Mouse (Mus musculus) ES-E14 (cell line): Measurements from ENCODE around the gene Rhbdd3. TPM values are rescaled to one million over a fixed set of nuclear protein-coding genes. Genes with fewer than 3 reads are reported as not detected.

Experiments
- DNase-seq: peaks from one replicate; pipeline ENCODE4 v3.0.0-alpha.2; 2013; ENCODE audit warnings: low read depth, low spot score
- H3K27ac ChIP-seq: 2 replicates; pipeline ENCODE4 v1.5.1; 2012; ENCODE audit warnings: low read depth, mild to moderate bottlenecking, low read length, moderate library complexity, mixed read lengths; ENCODE audit not compliant: poor library complexity, insufficient read depth, severe bottlenecking
- H3K36me3 ChIP-seq: 2 replicates; pipeline ENCODE4 v1.6.1; 2012; ENCODE audit warnings: mild to moderate bottlenecking, low read length, moderate library complexity, mixed read lengths; ENCODE audit not compliant: control insufficient read depth, poor library complexity, insufficient read depth, severe bottlenecking
- H3K4me1 ChIP-seq, 2 experiments: fragments of 150-350 bp in 1 of 2; sonication (generic) in 1 of 2; 2 replicates each; pipeline ENCODE4 v1.6.1; 2012; ENCODE audit warnings: low read length in 2 of 2, mild to moderate bottlenecking in 1 of 2, mixed read lengths in 1 of 2; ENCODE audit not compliant: control insufficient read depth in 2 of 2, insufficient read depth in 2 of 2, poor library complexity in 1 of 2
- H3K4me3 ChIP-seq, 2 experiments: fragments of 150-350 bp in 1 of 2; sonication (generic) in 1 of 2; 2 replicates each; pipeline ENCODE4 v1.5.1; 2012; ENCODE audit warnings: low read length in 2 of 2, low read depth in 1 of 2, mild to moderate bottlenecking in 1 of 2, mixed read lengths in 1 of 2; ENCODE audit not compliant: insufficient read depth in 1 of 2, poor library complexity in 1 of 2, severe bottlenecking in 1 of 2
- H3K9ac ChIP-seq: 2 replicates; pipeline ENCODE4 v1.6.1; 2012; ENCODE audit warnings: low read depth, mild to moderate bottlenecking, low read length, mixed read lengths; ENCODE audit not compliant: poor library complexity, insufficient read depth, severe bottlenecking
- H3K9me3 ChIP-seq: fragments of 150-350 bp; sonication (generic); 2 replicates; pipeline ENCODE4 v1.6.1; 2012; ENCODE audit warnings: low read depth, mild to moderate bottlenecking, low read length; ENCODE audit not compliant: control insufficient read depth, insufficient read depth
- CHD2 ChIP-seq: IDR thresholded peaks from 2 replicates; pipeline ENCODE4 v1.6.1; 2014; ENCODE audit warnings: mild to moderate bottlenecking, low read depth, low read length, inconsistent platforms
- HCFC1 ChIP-seq: IDR thresholded peaks from 2 replicates; pipeline ENCODE4 v1.6.1; 2012; ENCODE audit warnings: low read length, inconsistent platforms, borderline replicate concordance; ENCODE audit not compliant: insufficient read depth
- MAFK ChIP-seq: IDR thresholded peaks from 2 replicates; pipeline ENCODE4 v1.6.1; 2014; ENCODE audit warnings: mild to moderate bottlenecking, low read depth, low read length, inconsistent platforms; ENCODE audit not compliant: insufficient read depth
- ZC3H11A ChIP-seq: IDR thresholded peaks from 2 replicates; pipeline ENCODE4 v1.6.1; 2012; ENCODE audit warnings: low read depth, mild to moderate bottlenecking, inconsistent platforms, low read length, borderline replicate concordance
- ZNF384 ChIP-seq: IDR thresholded peaks from 2 replicates; pipeline ENCODE4 v1.6.1; 2012; ENCODE audit warnings: low read depth, low read length, inconsistent platforms
- in situ Hi-C, 2 experiments: fragments of 600-800 bp; cut with MboI; formaldehyde crosslinking; loops; one replicate each; pipeline ENCODE4 v1.15.1; 2025; ENCODE audit warnings: low sequenced_read_pairs in 2 of 2, inconsistent platforms in 1 of 2; ENCODE audit not compliant: unreplicated experiment in 2 of 2
- total RNA-seq: library from RNA; depleted of rRNA; stranded (reverse); fragments of 300-350 nt; gene quantifications from 2 replicates; pipeline ENCODE4 v1.2.3, GENCODE M21; 2012; rRNA removed

Gene Rhbdd3
- total RNA-seq, 1 experiment, result 33.9 TPM

- Histone ChIP-seq H3K27ac (no peak overlapping the region), H3K9me3 (no peaks in the 10 kb centered on the region), H3K9ac (peak overlapping the region; percentile 74), H3K4me3 (peak overlapping the region; percentile 75 to 80), H3K36me3 (no peaks in the 10 kb centered on the region), H3K4me1 (peaks cover 0 to 2% of the 10 kb centered on the region in 2 experiments; a peak in 1 of 4 replicates)
- in situ Hi-C loops, result no loop called here
- TF ChIP-seq MAFK (no peak), ZNF384 (no peak), HCFC1 (no peak)
- no peak for DNase-seq
Observed at GRCm38 (mm10) chr11:5151247-5151630, 52.5 kb downstream of the Rhbdd3 start.

GRCm38 (mm10) chr11:5151680-5152337 is 53.1 kb downstream of the Rhbdd3 start, which contains the start of gene Emid1:
Gene Emid1, minus strand, starts transcription at chr11:5152257.
- TF ChIP-seq MAFK, result no peak
- TF ChIP-seq HCFC1, result no peak
- no peak for TF ChIP-seq CHD2
- TF ChIP-seq ZC3H11A, result no peak
- no peak for TF ChIP-seq ZNF384
- H3K4me3 ChIP-seq, result peak within 1 kb of the TSS; percentile 75 to 80
- in situ Hi-C loops, result no loop called here
- H3K9me3 ChIP-seq, result no peaks in the 10 kb centered on the region
- peak within 1 kb of the TSS; percentile 74 for H3K9ac ChIP-seq
- H3K36me3 ChIP-seq, result no peaks in the 10 kb centered on the region
- H3K4me1 ChIP-seq, result peaks cover 0 to 2% of the 10 kb centered on the region in 2 experiments; a peak in 1 of 4 replicates
- DNase-seq, result no peak
- H3K27ac ChIP-seq, result no peak within 1 kb of the TSS

- in situ Hi-C loops, result no loop called here
- TF ChIP-seq MAFK, result no peak
- TF ChIP-seq ZNF384, result no peak
- TF ChIP-seq HCFC1, result no peak
- TF ChIP-seq CHD2, result no peak
- no peak for TF ChIP-seq ZC3H11A
- H3K36me3 ChIP-seq, result no peaks in the 10 kb centered on the region
- no peak overlapping the region for H3K27ac ChIP-seq
- peaks cover 0 to 2% of the 10 kb centered on the region in 2 experiments; a peak in 1 of 4 replicates for H3K4me1 ChIP-seq
- H3K9me3 ChIP-seq, result no peaks in the 10 kb centered on the region
- H3K9ac ChIP-seq, result no peak overlapping the region
- H3K4me3 ChIP-seq, result no peak overlapping the region
- DNase-seq, result no peak
Observed at GRCm38 (mm10) chr11:5154961-5155805, 56.5 kb downstream of the Rhbdd3 start.

Other genes starting within 250 kb of the Rhbdd3 start
- gene Nf2, start 249.4 kb upstream of the Rhbdd3 start, total RNA-seq, result 53.8 and 65.6 TPM in 2 replicates
- gene Nipsnap1, start 225.0 kb upstream of the Rhbdd3 start, total RNA-seq, result 57.7 and 93.2 TPM in 2 replicates
- 46.4 and 47.5 TPM in 2 replicates for gene Thoc5, start 203.6 kb upstream of the Rhbdd3 start, total RNA-seq
- gene Nefh, start 150.9 kb upstream of the Rhbdd3 start, total RNA-seq, result 13.9 and 17.7 TPM in 2 replicates
- gene Ap1b1, start 112.1 kb upstream of the Rhbdd3 start, total RNA-seq, result 37.2 and 42.4 TPM in 2 replicates
- 1.5 TPM in 2 replicates for gene Rasl10a, start 40.8 kb upstream of the Rhbdd3 start, total RNA-seq
- 32.7 and 40.9 TPM in 2 replicates for gene Gas2l1, start 33.6 kb upstream of the Rhbdd3 start, total RNA-seq
- 396 and 421 TPM in 2 replicates for gene Ewsr1, start 340 bp downstream of the Rhbdd3 start, total RNA-seq
- gene Emid1, start 53.3 kb downstream of the Rhbdd3 start, total RNA-seq, result 2.7 and 6.3 TPM in 2 replicates
- gene Kremen1, start 162.6 kb downstream of the Rhbdd3 start, total RNA-seq, result 17.9 and 24.3 TPM in 2 replicates